Mouse (Mus musculus): ENCODE results near the gene Ftl1. TPM values are rescaled to one million over a fixed set of nuclear protein-coding genes. Genes with fewer than 3 reads are reported as not detected.
"Not testable (repeated sequence)": the region's sequence is repeated elsewhere in the genome, so short reads cannot be mapped to it uniquely, and the experiment has no call there.

Gene Ftl1
- 24,502 and 30,989 TPM in 2 replicates for polyA plus RNA-seq (2012; ENCODE audit: insufficient read depth, low replicate concordance)

DNA sequence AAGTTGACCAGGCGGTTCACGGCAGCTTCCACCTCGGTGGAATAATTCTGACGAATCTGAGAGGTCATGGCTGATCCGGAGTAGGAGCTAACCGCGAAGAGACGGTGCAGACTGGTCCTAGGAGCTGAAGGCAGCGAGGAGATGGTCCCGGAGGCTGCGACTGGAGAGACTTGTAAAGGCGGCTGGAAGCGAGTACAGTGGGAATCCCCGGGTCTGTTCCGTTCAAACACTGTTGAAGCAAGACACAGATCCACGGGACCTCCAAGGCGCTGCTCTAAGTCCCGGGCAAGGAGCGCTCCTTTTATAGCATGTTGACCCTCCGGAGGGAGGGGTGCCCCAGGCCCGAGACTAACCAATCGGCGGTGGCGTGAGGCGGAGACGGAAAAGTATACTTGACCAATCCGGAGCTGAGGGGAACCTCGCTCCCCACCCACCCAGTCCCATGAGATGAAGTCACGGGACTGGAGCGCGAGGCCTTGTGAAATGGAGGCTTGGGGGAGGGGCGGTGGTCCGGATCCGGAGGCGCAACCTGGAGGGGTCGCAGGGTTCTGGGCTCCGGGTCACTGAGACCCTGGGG, at the start of gene Ftl1:
Gene Ftl1 (minus strand): TSS at position 321 of the 577 bp plus-strand sequence.
- H3K27me3 ChIP-seq (replicated peaks) = not testable (repeated sequence)
- H3K36me3 ChIP-seq (replicated peaks; ENCODE audit: low read length) = peaks cover 85% of the 10 kb centered on the region
- peaks cover 68% of the 10 kb centered on the region for H3K4me1 ChIP-seq

DNA sequence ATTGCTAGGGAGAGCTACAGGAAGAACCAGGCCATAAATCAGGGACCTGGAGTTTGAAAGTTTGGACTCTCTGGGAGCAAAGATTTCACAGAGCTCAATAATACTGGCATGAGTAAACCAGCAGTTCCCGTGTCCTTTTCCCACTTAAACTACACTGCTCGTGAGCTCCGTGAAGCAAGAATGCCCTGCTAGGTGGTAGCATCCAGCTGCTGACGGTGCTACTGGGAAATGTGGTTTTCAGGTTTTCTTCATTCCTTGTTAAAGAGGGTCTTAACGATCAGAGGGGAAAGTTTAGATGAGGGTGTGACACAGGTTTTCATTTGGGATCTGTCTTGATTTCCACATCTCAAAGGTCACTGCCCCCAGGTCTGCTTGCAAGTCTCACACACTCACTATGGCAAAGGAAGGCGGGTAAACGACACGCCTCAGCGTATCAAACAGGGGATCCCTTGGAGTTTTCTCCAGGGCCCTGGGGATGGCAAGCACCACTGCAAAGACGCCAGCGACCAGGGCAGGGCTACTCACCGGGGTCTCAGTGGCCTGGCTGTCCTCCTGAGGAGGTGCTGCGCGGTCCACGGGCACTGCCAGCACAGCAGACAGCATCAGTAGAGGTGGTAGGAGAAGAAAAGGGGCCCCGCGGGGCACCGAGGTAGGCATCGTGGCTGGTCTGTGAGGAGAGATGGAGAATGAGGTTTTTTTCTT, 49.6 kb upstream of the Ftl1 start:
- TF ChIP-seq FLI1 (IDR thresholded peaks at IDR 0.05; ENCODE audit: low read length) (no peak), GATA1 (IDR thresholded peaks at IDR 0.05; ENCODE audit: borderline replicate concordance, low read length) (no peak)
- H3K4me1 ChIP-seq = peaks cover 52% of the 10 kb centered on the region

More for the DNA sequence above, at the start of gene Ftl1:
- peak within 1 kb of the TSS; percentile 99 for H3K4me3 ChIP-seq (replicated peaks)
- H3K9me3 ChIP-seq = not testable (repeated sequence)

DNA sequence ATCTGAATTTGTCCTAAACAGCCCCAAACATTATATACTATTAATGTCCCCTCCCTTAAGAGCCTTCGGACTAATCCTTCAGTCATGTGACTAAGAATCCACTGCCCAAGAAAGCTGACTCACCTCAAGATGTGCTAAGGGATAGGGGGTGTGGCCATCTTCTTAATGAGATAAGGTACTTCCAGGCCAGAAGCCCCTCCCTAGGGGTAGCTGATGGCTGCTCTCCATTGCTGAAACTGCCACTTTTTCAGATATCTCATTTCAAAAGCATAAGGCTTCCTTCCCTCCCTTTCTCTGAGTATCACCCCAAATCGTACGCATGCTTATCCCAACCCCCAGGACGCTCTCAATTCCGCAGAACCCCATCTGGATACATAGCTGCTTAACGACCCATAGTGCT, 48.9 kb upstream of the Ftl1 start:
- Histone ChIP-seq H3K4me3 (replicated peaks) (peak overlapping the region; percentile 97), H3K4me1 (peaks cover 57% of the 10 kb centered on the region), H3K27me3 (replicated peaks) (no peaks in the 10 kb centered on the region), H3K9me3 (no peaks in the 10 kb centered on the region), H3K36me3 (replicated peaks; ENCODE audit: low read length) (peaks cover 47% of the 10 kb centered on the region)
- no peak for TF ChIP-seq GATA1 (IDR thresholded peaks at IDR 0.05; ENCODE audit: borderline replicate concordance, low read length)
- TF ChIP-seq FLI1 (IDR thresholded peaks at IDR 0.05; ENCODE audit: low read length) = no peak

More for the DNA sequence above, 49.6 kb upstream of the Ftl1 start:
- peaks cover 39% of the 10 kb centered on the region for H3K36me3 ChIP-seq (replicated peaks; ENCODE audit: low read length)
- H3K4me3 ChIP-seq (replicated peaks) = peak overlapping the region; percentile 97
- H3K27me3 ChIP-seq (replicated peaks) = no peaks in the 10 kb centered on the region
- H3K9me3 ChIP-seq = no peaks in the 10 kb centered on the region

DNA sequence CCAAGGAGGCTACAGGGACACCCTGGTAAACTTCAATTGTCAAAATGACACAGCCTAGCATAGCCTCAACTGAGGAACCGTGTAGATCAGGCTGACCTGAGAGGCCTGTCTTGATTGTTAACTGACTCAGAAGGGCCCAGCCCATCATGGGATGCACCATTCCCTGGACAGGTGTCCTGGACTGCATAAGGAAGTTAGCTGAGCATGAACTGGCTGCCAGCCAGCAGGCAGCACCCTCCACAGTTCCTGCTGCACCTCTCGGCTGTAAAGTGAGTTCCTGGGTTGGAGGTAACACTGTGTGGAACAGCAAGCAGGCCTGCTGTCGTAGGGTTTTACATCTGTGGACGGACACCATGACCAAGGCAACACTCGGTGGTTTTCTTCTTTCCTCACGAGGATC, 47.9 kb upstream of the Ftl1 start:
- TF ChIP-seq FLI1 (IDR thresholded peaks at IDR 0.05; ENCODE audit: low read length) (no peak), GATA1 (IDR thresholded peaks at IDR 0.05; ENCODE audit: borderline replicate concordance, low read length) (no peak)
- Histone ChIP-seq H3K27me3 (replicated peaks) (no peaks in the 10 kb centered on the region), H3K9me3 (no peaks in the 10 kb centered on the region), H3K36me3 (replicated peaks; ENCODE audit: low read length) (peaks cover 57% of the 10 kb centered on the region), H3K4me3 (replicated peaks) (peak overlapping the region; percentile 30), H3K4me1 (peaks cover 62% of the 10 kb centered on the region)

DNA sequence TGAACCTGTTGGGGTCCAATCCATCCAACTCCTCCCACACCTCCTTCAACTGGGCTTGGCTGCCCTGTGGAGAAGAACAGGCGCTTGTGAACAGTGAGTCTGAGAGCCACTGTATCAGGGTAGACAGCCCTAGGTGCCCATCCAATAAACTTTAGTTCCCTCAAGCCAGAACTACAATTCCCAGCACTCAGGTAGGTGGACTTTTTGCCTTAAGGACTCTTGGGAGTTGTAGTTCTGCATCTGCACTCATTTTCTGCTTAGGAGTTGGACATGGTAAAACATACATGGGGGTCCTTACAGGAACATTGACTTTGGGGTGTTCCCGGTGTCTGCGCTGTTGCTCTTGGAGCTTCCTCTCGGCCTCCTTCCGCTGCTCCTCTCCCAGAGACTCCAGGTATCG, 38.7 kb upstream of the Ftl1 start:
- TF ChIP-seq GATA1 (IDR thresholded peaks at IDR 0.05; ENCODE audit: borderline replicate concordance, low read length) (no peak), FLI1 (IDR thresholded peaks at IDR 0.05; ENCODE audit: low read length) (no peak)
- Histone ChIP-seq H3K27me3 (replicated peaks) (no peaks in the 10 kb centered on the region), H3K4me3 (replicated peaks) (no peak overlapping the region), H3K36me3 (replicated peaks; ENCODE audit: low read length) (peaks cover 98% of the 10 kb centered on the region), H3K4me1 (peaks cover 50% of the 10 kb centered on the region), H3K9me3 (no peaks in the 10 kb centered on the region)

DNA sequence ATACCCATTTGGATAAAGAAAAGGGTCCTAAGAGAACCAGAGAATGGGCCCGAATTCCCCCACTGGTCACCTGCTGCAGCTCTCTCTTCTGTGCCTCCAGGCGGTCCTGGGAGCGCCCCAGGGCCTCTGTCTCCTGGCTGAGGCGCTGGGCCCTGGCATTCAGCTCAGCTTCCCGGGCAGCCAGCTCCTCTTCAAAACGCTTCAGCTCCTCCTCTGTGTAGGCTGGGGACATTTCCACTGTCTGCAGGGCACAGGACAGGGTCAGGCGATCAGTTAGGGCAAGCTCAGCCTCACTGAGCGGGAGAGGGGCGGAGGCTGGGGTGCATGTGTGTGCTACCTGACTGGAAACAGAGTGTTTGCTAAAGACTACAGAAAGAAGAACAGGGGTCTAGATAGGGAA, 34.9 kb upstream of the Ftl1 start:
- H3K4me1 ChIP-seq = peaks cover 51% of the 10 kb centered on the region
- no peak overlapping the region for H3K4me3 ChIP-seq (replicated peaks)
- no peak for TF ChIP-seq GATA1 (IDR thresholded peaks at IDR 0.05; ENCODE audit: borderline replicate concordance, low read length)
- TF ChIP-seq FLI1 (IDR thresholded peaks at IDR 0.05; ENCODE audit: low read length) = no peak
- H3K9me3 ChIP-seq = no peaks in the 10 kb centered on the region
- H3K27me3 ChIP-seq (replicated peaks) = no peaks in the 10 kb centered on the region
- H3K36me3 ChIP-seq (replicated peaks; ENCODE audit: low read length) = peaks cover 79% of the 10 kb centered on the region

DNA sequence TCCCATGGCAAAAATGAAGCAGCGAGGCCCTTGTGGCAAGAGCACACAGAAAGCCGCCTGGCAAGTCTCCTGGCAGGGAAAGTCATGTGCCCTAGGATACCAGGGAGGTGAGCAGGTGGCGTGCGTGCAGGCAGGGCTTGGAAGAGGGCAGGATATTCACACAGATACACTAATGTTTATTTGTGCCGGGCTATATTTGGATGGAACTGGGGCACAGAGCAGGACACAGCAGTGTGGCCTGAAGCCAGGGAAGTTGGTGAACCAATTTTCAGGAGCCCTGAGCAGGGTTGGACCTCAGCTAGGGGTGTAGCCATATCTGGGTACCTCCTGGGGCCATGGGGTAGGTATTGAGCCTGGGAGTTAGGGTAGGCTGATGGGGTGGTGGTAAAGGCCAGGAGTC, 33.3 kb upstream of the Ftl1 start:
- no peak overlapping the region for H3K4me3 ChIP-seq (replicated peaks)
- H3K36me3 ChIP-seq (replicated peaks; ENCODE audit: low read length) = peaks cover 63% of the 10 kb centered on the region
- no peaks in the 10 kb centered on the region for H3K9me3 ChIP-seq
- TF ChIP-seq FLI1 (IDR thresholded peaks at IDR 0.05; ENCODE audit: low read length) (no peak), GATA1 (IDR thresholded peaks at IDR 0.05; ENCODE audit: borderline replicate concordance, low read length) (no peak)
- H3K27me3 ChIP-seq (replicated peaks) = peaks cover 4% of the 10 kb centered on the region
- peaks cover 64% of the 10 kb centered on the region for H3K4me1 ChIP-seq

DNA sequence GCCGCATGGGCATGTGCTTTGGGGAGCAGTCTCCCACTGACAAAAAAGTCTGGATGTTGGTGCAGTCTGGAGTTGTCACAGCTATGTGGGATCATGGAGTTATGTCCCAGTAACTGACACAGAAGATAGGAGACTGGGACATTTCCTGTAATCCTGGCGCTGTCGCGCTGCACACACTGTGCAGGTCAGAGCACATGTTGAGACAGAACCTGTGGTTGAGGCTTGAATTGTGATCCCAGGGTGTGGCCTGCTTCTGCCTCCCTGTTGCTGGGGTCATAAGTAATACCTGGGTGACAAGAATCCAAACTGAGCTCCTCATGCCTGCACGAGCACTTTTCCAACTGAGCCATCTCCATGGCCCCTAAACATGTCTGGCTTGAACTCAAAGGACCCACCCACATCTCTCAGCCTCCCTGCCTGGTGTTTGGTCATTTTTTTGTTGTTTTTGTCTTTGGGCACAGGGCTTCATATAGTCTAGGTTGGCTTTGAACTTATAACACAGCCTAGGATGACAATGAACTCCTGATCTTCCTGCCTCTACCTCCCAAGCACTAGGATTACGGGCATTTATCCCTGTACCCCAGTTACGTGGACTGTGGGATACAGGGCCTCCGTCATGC, 32.7 kb upstream of the Ftl1 start:
- TF ChIP-seq FLI1 (IDR thresholded peaks at IDR 0.05; ENCODE audit: low read length) = no peak
- no peak for TF ChIP-seq GATA1 (IDR thresholded peaks at IDR 0.05; ENCODE audit: borderline replicate concordance, low read length)
- no peak overlapping the region for H3K4me3 ChIP-seq (replicated peaks)
- no peaks in the 10 kb centered on the region for H3K9me3 ChIP-seq
- H3K36me3 ChIP-seq (replicated peaks; ENCODE audit: low read length) = peaks cover 57% of the 10 kb centered on the region
- peaks cover 64% of the 10 kb centered on the region for H3K4me1 ChIP-seq
- H3K27me3 ChIP-seq (replicated peaks) = peaks cover 8% of the 10 kb centered on the region

DNA sequence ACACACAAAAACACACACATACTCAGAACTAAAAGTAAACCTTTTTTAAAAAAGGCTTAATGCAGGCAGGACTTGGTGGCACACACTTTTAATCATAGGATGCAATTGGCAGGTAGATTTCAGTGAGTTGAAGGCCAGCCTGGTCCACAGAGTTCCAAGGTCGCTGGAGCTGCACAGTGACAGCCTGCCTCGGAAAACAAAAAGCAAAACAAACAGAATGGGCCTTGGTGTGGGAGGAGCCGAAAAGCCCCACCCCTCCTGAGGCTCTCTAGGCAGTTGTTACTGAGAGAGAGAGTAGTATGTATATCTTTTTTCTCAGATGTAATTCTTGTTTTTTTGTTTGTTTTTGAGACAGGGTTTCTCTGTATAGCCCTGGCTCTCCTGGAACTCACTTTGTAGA, 31.6 kb upstream of the Ftl1 start:
- no peaks in the 10 kb centered on the region for H3K9me3 ChIP-seq
- H3K4me3 ChIP-seq (replicated peaks) = peak overlapping the region; percentile 72
- no peak for TF ChIP-seq GATA1 (IDR thresholded peaks at IDR 0.05; ENCODE audit: borderline replicate concordance, low read length)
- TF ChIP-seq FLI1 (IDR thresholded peaks at IDR 0.05; ENCODE audit: low read length) = no peak
- H3K27me3 ChIP-seq (replicated peaks) = peaks cover 11% of the 10 kb centered on the region
- H3K36me3 ChIP-seq (replicated peaks; ENCODE audit: low read length) = peaks cover 46% of the 10 kb centered on the region
- H3K4me1 ChIP-seq = peaks cover 69% of the 10 kb centered on the region

DNA sequence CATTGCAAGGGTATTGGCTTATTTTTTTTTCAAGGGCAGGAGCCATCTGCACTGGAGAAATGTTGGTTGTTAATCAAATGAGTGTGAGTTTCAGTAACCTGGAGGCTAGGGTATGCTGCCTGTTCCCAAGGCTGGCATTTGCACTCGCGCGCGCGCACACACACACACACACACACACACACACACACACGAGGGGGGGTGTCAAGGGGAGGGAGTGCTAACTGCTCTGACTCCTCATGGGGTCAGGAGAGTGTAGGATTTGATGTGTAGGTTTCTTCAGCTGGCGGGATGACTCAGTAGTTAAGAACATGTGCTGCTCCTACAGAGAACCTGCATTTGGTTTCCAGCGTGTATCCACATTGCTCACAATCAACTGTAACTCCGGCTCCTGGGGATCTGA, 31.1 kb upstream of the Ftl1 start:
- TF ChIP-seq GATA1 (IDR thresholded peaks at IDR 0.05; ENCODE audit: borderline replicate concordance, low read length) = no peak
- TF ChIP-seq FLI1 (IDR thresholded peaks at IDR 0.05; ENCODE audit: low read length) = no peak
- Histone ChIP-seq H3K4me3 (replicated peaks) (no peak overlapping the region), H3K9me3 (no peaks in the 10 kb centered on the region), H3K36me3 (replicated peaks; ENCODE audit: low read length) (peaks cover 42% of the 10 kb centered on the region), H3K4me1 (peaks cover 72% of the 10 kb centered on the region), H3K27me3 (replicated peaks) (peaks cover 11% of the 10 kb centered on the region)
